Mouse (Mus musculus) hindbrain, embryonic 11.5 days (tissue): Measurements from ENCODE around the gene Lrrc20. TPM values are rescaled to one million over a fixed set of nuclear protein-coding genes. Genes with fewer than 3 reads are reported as not detected.

ENCODE experiments used
- ATAC-seq: fragments of 200-750 bp; cut with Nextera tagmentation; 2 replicates; pipeline ENCODE4 v1.8.0; 2017; ENCODE audit warnings: mild to moderate bottlenecking, moderate TSS enrichment, moderate library complexity; ENCODE audit not compliant: low FRiP score
- DNase-seq: peaks from one replicate; pipeline ENCODE4 v3.0.0-alpha.2; 2015; ENCODE audit warnings: low spot score
- H3K27ac ChIP-seq: fragments of 300-500 bp; sonication (generic); 2 replicates; pipeline ENCODE4 v1.5.1; 2014; ENCODE audit warnings: mild to moderate bottlenecking, low read depth, low read length
- H3K27me3 ChIP-seq: fragments of 300-500 bp; sonication (generic); 2 replicates; pipeline ENCODE4 v1.6.1; 2014; ENCODE audit warnings: mild to moderate bottlenecking, low read length, moderate library complexity, mixed read lengths; ENCODE audit not compliant: control insufficient read depth, insufficient read depth
- H3K36me3 ChIP-seq: fragments of 300-500 bp; sonication (generic); 2 replicates; pipeline ENCODE4 v1.6.1; 2014; ENCODE audit warnings: mild to moderate bottlenecking, low read length, moderate library complexity, mixed read lengths; ENCODE audit not compliant: control insufficient read depth, insufficient read depth
- H3K4me1 ChIP-seq: fragments of 300-500 bp; sonication (generic); replicated peaks from 2 replicates; pipeline ENCODE4 v1.6.1; 2014; ENCODE audit warnings: low read length, mixed read lengths; ENCODE audit not compliant: control insufficient read depth, insufficient read depth
- H3K4me2 ChIP-seq: fragments of 300-500 bp; sonication (generic); replicated peaks from 2 replicates; pipeline ENCODE4 v1.6.1; 2014; ENCODE audit warnings: mild to moderate bottlenecking, low read depth, low read length
- H3K4me3 ChIP-seq: fragments of 300-500 bp; sonication (generic); 2 replicates; pipeline ENCODE4 v1.5.1; 2014; ENCODE audit warnings: low read depth, low read length
- H3K9ac ChIP-seq: fragments of 300-500 bp; sonication (generic); 2 replicates; pipeline ENCODE4 v1.6.1; 2014; ENCODE audit warnings: low read depth, low read length
- H3K9me3 ChIP-seq: fragments of 300-500 bp; sonication (generic); 2 replicates; pipeline ENCODE4 v1.6.1; 2016; ENCODE audit warnings: low read length; ENCODE audit not compliant: control insufficient read depth
- WGBS: fragments of 180-500 bp; shearing (Covaris S2); extraction: QIAGEN DNeasy Blood & Tissue Kit; methylation state at CpG from one replicate; pipeline ENCODE4 v1.1.7; 2014; 5-methylcytosine and 5-hydroxymethylcytosine counted together
- polyA plus RNA-seq: library from polyadenylated mRNA; unstranded; fragments of >200 nt; fragmentation: Nextera tagmentation; extraction: Ambion mirVana; gene quantifications from 2 replicates; pipeline ENCODE4 v1.2.1, GENCODE M21; 2014

Gene Lrrc20
- polyA plus RNA-seq, 1 experiment from 2014 or later: 9.5 TPM

DNA sequence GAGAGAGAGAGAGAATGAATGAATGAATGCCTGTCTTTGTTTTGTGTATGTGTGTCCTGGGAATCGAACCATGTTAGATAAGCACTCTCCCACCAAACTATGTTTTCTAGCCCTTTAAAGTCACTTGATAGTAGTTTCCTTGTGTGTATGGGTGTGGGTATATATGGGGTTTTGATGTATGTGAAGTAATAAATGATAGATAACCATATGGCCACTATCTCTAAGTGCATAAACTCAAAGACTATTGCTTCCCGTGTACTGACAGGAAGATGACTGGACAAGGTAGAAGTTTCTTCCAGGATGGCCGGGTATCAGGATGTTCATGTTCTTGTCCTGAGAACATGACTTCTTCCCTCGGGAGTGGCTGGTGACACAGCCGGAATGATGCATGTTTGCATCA lies 41.3 kb downstream of the Lrrc20 start:
- Histone ChIP-seq H3K9ac (no peak overlapping the region), H3K27ac (no peak overlapping the region), H3K4me3 (no peak overlapping the region), H3K4me2 (no peak overlapping the region), H3K9me3 (no peaks in the 10 kb centered on the region), H3K4me1 (no peaks in the 10 kb centered on the region), H3K27me3 (no peaks in the 10 kb centered on the region), H3K36me3 (no peaks in the 10 kb centered on the region)
- no peak for ATAC-seq
- no peak for DNase-seq
- 90% methylated on average over 5 of the region's 5 CpGs for WGBS

DNA sequence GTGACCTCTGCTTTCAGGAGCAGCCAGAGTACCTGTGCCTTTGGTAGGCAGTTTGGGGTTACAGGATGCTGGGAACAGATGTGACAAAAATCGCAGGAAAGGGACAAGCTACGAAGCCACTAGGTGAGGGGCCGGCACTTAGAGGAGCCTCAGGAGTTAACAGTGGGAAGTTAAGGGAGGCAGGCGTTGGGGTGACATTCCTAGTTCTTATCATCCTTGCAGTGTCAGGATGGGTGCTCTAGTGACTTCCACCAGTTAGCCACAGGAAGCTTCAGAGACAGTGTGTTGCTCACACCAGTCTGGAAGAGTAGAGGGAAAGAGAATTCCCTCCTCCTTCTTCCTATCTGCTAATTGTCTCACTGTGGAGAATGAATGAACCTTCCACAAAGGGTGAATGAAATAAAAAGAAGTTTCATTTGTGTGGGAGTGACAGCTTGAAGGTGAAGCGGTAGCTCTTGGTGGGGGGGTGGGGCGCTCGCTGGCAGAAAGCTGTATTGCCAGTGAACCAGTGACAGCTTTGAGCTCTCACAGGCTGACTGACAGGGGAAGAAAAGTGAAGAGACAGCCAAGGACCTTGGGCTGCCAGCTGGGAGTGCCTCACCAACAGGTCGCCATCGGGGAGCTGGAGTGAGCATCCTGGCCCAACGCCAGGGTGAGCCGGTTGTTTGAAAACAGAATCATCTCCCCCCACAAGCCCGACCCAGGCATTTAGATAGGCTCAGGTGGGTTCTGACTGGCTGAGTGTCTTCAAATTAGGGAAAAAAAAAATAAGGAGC lies 41.9 kb downstream of the Lrrc20 start:
- H3K4me3 ChIP-seq: no peak overlapping the region
- no peaks in the 10 kb centered on the region for H3K27me3 ChIP-seq
- no peak overlapping the region for H3K27ac ChIP-seq
- no peaks in the 10 kb centered on the region for H3K36me3 ChIP-seq
- H3K4me2 ChIP-seq: no peak overlapping the region
- ATAC-seq (no peak), DNase-seq (no peak)
- no peaks in the 10 kb centered on the region for H3K4me1 ChIP-seq
- no peak overlapping the region for H3K9ac ChIP-seq
- WGBS: 46% methylated on average over 12 of the region's 12 CpGs
- no peaks in the 10 kb centered on the region for H3K9me3 ChIP-seq

DNA sequence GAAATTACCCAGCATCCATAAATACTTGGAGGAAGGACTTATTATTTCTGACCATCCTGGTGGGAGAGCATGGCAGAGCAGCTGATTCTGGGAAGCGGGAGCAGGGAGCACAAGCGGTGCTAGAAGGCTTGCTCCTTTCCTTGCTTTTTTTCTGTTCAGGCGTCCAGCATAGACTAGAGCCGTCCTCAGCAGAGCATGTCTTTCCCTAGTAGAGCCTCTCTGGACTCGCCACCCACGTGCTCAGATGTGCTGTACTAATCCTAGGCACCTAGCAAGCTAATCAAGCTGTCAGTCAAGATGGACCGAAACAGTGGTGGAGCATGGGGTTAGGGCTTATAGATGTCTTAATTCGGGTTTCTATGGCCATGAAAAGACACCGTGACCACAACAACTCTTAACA lies 42.7 kb downstream of the Lrrc20 start:
- no peak overlapping the region for H3K9ac ChIP-seq
- DNase-seq (no peak), ATAC-seq (no peak)
- no peaks in the 10 kb centered on the region for H3K4me1 ChIP-seq
- H3K27me3 ChIP-seq: no peaks in the 10 kb centered on the region
- WGBS: 87% methylated on average over 9 of the region's 9 CpGs
- H3K27ac ChIP-seq: no peak overlapping the region
- no peaks in the 10 kb centered on the region for H3K36me3 ChIP-seq
- H3K9me3 ChIP-seq: no peaks in the 10 kb centered on the region
- no peak overlapping the region for H3K4me2 ChIP-seq
- no peak overlapping the region for H3K4me3 ChIP-seq

DNA sequence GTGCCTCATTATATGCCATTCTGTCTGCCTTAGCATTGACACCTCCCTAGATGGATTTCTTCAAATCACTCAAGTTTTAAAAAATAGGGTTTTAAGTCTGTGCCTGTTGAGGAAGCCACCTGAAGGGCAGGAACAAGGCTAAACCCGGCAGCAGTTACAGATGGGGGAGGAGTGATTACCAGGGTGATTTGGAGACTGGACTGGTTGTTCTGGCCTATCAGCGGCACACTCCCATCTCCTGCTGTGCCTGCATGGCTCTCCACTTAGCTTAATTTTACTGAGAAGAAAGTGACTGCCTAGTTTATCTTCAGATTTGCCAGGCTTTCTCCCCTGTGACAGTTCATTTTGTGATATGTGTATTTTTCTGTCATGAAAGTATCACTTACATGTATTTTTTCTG lies 43.9 kb downstream of the Lrrc20 start:
- ATAC-seq: no peak
- WGBS: 62% methylated on average over 2 of the region's 2 CpGs
- H3K27ac ChIP-seq: no peak overlapping the region
- H3K4me1 ChIP-seq: no peaks in the 10 kb centered on the region
- H3K9me3 ChIP-seq: no peaks in the 10 kb centered on the region
- H3K36me3 ChIP-seq: no peaks in the 10 kb centered on the region
- no peak overlapping the region for H3K4me2 ChIP-seq
- no peak overlapping the region for H3K9ac ChIP-seq
- H3K4me3 ChIP-seq: no peak overlapping the region
- H3K27me3 ChIP-seq: no peaks in the 10 kb centered on the region
- no peak for DNase-seq

DNA sequence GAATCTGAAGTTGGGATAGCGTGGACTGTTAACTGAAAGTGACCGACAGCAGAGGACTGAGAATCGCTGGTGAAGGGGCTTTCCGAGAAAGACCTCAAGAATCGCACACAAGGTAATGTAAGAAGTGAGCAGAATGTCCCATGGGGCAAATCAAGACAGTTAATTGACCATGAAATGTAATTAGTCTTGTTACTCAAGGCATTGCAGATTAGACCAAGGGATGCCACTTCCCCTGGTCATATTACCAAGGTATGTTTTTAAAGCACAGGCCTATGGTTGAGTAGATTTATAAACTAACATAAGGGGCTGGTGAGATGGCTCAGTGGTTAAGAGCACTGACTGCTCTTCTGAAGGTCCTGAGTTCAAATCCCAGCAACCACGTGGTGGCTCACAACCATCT lies 45.1 kb downstream of the Lrrc20 start:
- 87% methylated on average over 6 of the region's 6 CpGs for WGBS
- Histone ChIP-seq H3K9me3 (no peaks in the 10 kb centered on the region), H3K4me1 (no peaks in the 10 kb centered on the region), H3K36me3 (no peaks in the 10 kb centered on the region), H3K4me2 (no peak overlapping the region), H3K27me3 (no peaks in the 10 kb centered on the region), H3K9ac (no peak overlapping the region), H3K4me3 (no peak overlapping the region), H3K27ac (no peak overlapping the region)
- DNase-seq (no peak), ATAC-seq (no peak)

DNA sequence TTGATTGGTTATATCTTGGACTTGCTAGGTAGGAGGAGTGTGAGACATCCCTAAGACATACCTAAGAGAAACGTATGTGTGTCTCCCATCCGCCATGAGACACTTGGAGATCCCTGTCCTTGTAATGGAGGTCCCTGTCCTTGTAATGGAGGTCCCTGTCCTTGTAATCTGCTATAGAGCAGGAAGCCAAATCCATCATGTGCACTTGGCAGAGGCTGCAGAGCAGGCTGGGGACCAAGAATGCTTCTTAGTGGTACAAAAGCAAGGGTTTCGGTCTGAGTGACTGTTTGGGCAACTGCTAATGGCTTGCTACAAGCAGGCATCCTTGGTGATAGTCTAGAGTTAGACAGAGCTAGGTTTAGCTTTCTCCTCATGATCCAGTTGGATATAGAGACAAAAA lies 55.3 kb downstream of the Lrrc20 start:
- Histone ChIP-seq H3K9ac (no peak overlapping the region), H3K27me3 (no peaks in the 10 kb centered on the region), H3K36me3 (no peaks in the 10 kb centered on the region), H3K4me1 (peaks cover 10% of the 10 kb centered on the region), H3K4me2 (no peak overlapping the region), H3K4me3 (no peak overlapping the region), H3K27ac (no peak overlapping the region), H3K9me3 (no peaks in the 10 kb centered on the region)
- ATAC-seq (no peak), DNase-seq (no peak)
- 91% methylated on average over 3 of the region's 3 CpGs for WGBS

DNA sequence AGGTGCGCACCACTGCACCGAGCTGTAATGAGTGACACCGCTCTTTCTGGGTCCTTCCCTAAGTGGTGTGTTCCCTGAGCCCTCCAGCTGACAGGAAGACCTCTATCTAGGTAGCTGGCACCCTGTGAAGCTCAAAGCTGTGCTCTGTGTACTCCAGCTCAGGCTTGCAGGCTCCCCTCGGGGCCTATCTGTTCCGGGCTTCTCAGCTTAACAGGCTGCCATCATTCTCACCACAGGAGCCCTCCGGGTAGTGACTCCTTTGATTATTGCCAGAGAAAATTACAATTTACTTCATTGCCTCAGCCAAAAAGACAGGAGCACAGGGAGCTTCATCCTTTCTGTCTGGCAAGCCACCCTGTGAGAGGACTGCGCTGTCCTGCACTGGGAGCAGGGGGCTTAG lies 57.7 kb downstream of the Lrrc20 start:
- Histone ChIP-seq H3K27me3 (0 out of 2 replicates have a peak, but pooled peaks cover 2% of the 10 kb centered on the region), H3K4me3 (no peak overlapping the region), H3K36me3 (no peaks in the 10 kb centered on the region), H3K27ac (peak overlapping the region; percentile 82; the same call in 1 of the 2 replicates), H3K9me3 (no peaks in the 10 kb centered on the region), H3K4me1 (peaks cover 17% of the 10 kb centered on the region), H3K9ac (no peak overlapping the region), H3K4me2 (no peak overlapping the region)
- WGBS: 62% methylated on average over 7 of the region's 7 CpGs
- DNase-seq (no peak), ATAC-seq (no peak)

DNA sequence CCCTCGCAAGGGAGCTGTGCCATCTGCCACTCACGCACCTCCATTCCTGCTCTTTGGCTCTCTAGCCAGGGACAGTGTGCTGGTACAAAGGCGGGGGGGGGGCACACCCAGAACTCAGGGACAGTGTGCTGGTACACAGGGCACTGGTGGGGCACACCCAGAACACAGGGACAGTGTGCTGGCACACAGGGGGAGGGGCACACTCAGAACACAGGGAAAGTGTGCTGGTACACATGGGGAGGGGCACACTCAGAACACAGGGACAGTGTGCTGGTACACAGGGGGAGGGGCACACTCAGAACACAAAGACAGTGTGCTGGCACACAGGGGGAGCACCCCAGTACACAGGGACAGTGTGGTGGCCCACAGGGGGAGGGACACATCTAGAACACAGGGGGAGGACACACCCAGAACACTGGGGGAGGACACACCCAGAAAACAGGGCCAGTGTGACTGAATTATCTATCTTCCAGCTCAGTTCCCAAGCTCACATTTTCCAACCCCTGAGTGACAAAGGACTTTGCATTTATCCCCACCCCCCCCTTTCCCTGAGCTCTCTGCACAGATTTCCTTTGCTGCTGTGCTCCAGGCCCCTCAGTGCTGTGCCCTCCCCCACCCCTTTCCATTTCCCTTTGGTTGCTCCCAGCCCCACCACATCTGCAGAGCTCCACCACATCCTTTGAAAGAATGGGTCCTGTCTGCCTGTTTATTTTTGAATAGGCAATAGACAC lies 58.9 kb downstream of the Lrrc20 start:
- peaks cover 17% of the 10 kb centered on the region for H3K4me1 ChIP-seq
- H3K27me3 ChIP-seq: 0 out of 2 replicates have a peak, but pooled peaks cover 2% of the 10 kb centered on the region
- H3K9me3 ChIP-seq: no peaks in the 10 kb centered on the region
- no peak overlapping the region for H3K4me3 ChIP-seq
- DNase-seq: peak; percentile 75
- H3K36me3 ChIP-seq: no peaks in the 10 kb centered on the region
- WGBS: 42% methylated on average over 3 of the region's 3 CpGs
- H3K9ac ChIP-seq: no peak overlapping the region
- ATAC-seq: peak; percentile 91
- H3K27ac ChIP-seq: peak overlapping the region; percentile 82
- H3K4me2 ChIP-seq: no peak overlapping the region

DNA sequence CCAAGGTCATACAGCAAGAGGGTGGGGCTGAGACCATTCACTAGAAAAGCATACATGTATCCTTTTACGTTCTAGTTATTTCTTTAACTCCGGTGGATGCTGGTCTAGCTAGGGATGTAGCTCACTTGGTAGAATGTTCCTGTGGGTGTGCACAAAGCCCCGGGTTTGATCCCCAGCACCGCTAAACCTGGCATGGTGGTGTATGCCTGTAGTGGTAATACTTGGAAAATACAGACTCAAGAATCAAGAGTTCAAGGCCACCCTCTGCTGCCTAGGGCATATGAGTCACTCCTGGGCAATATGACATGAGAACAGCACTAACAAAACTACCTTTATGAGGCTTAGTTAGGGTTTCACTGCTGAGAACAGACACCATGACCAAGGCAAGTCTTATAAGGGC lies 59.8 kb downstream of the Lrrc20 start:
- 0 out of 2 replicates have a peak, but pooled peaks cover 2% of the 10 kb centered on the region for H3K27me3 ChIP-seq
- H3K27ac ChIP-seq: peak overlapping the region; percentile 82
- no peak overlapping the region for H3K4me2 ChIP-seq
- DNase-seq (no peak), ATAC-seq (no peak)
- peaks cover 17% of the 10 kb centered on the region for H3K4me1 ChIP-seq
- H3K9ac ChIP-seq: no peak overlapping the region
- no peaks in the 10 kb centered on the region for H3K9me3 ChIP-seq
- H3K4me3 ChIP-seq: no peak overlapping the region
- H3K36me3 ChIP-seq: no peaks in the 10 kb centered on the region
- WGBS: 77% methylated on average over 4 of the region's 4 CpGs
